Mouse (Mus musculus): ENCODE measurements around the gene Krtdap. TPM values are rescaled to one million over a fixed set of nuclear protein-coding genes. Genes with fewer than 3 reads are reported as not detected.
"Not testable (repeated sequence)": the region's sequence is repeated elsewhere in the genome, so short reads cannot be mapped to it uniquely, and the experiment has no call there.

Krtdap gene
- 1 to 10 TPM in 3 of 4 experiments, not detected in 1; 1.7 to 3.5 (median 2.0) TPM for total RNA-seq (2022)

DNA sequence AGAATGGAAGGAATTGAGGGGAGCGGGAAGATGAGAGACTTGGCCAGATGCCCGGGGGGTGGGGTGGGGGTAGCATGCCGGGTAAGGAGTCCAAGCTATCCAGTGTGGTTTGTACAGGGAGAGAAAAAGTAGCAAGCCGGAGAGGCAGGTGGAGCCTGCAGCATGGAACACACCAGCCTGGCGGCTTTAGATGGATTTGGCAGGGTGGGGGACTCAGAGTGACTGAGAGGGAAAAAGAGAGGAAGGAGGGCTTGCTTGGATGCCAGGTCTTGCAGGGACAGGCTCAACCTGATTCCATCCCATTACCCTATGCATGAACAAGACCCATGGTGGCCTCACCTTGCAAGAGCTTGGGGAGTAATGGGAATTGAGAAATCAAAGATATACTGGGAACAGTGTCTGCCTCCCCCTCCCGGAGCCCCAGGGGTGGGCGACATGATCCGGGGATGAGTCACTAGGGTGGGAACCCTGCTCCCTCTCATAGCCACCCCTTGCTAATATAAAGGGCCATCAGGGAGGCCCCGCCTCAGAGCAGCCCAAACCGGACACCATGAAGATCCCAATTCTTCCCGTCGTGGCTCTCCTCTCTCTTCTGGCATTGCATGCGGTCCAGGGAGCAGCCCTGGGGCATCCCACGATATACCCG lies at the start of gene Krtdap:
TSS of gene Krtdap (plus strand) at position 520 of the 646 bp plus-strand sequence.
- DNase-seq (ENCODE audit: low spot score in 2 of 2) = no peak

DNA sequence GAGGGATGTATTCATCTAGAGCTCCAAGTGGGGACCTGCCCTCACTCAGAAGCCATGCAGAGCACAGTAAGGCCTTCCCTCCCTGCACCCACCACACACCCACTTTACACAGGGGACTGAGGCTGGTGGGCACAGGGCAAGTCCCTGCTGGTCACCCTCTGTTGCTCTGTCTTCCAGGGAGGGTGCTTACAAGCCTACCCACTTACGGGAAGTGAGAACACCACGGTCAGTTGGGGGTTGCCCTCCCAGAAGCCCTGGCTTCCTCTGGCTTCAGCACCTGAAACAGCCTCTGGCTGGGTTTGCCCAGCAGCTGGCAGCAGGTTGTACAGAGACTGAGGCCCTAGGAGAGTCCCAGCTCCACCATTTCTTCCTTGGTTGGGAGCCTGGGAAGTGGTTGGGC lies 45.1 kb upstream of the Krtdap start:
- DNase-seq (ENCODE audit: low spot score in 2 of 2) = not testable (repeated sequence)

DNA sequence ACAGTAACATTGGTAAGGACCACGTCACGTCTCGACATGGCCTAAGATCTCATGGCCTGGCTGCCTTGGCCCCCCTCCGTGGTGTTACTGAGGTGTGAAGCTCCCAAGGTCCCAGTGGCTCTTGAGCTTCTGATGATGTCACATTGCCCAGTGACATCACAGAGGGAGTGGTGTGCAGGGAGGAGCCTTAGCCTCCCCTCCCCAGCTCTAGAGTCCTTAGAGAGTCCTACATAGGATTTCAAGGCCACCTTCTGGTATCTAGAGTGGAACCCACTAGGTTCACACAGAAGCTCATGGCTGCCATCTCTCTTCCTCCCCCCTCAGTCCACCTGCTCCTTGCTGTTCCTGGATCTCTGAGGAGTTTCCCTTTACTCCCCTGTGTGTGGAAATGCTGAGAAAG lies 44.1 kb upstream of the Krtdap start, which contains the start of gene Gapdhs:
TSS of gene Gapdhs (minus strand) at position 65 of the 400 bp plus-strand sequence.
- not testable (repeated sequence) for DNase-seq (ENCODE audit: low spot score in 2 of 2)

DNA sequence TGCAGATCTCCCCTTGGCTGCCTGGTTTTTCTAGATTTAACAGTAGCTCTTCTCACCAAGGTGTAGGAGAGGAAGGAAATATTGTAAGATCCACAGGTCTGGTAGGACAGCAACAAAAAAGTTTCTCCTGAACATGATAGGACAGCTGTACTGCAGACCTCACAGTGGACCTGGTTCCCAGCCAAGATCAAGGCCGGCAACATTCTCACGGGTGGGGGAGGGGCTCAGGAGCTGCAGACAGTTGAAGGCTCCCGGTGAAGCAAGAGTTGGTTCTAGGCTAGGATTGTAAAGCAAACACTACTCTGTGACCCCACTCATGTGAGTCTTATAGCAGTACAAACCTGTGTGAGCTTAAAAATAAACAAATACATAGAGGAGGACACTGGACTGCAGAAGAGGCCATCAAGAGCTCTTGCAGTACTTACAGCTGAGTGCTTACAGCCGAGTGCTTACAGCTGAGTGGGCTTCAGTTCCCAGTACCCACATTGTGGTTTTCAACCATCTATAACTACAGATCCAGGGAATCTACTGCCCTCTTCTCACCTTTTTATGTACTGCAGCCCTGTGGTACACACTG lies 43.6 kb upstream of the Krtdap start:
- no peak for DNase-seq (ENCODE audit: low spot score in 2 of 2)

DNA sequence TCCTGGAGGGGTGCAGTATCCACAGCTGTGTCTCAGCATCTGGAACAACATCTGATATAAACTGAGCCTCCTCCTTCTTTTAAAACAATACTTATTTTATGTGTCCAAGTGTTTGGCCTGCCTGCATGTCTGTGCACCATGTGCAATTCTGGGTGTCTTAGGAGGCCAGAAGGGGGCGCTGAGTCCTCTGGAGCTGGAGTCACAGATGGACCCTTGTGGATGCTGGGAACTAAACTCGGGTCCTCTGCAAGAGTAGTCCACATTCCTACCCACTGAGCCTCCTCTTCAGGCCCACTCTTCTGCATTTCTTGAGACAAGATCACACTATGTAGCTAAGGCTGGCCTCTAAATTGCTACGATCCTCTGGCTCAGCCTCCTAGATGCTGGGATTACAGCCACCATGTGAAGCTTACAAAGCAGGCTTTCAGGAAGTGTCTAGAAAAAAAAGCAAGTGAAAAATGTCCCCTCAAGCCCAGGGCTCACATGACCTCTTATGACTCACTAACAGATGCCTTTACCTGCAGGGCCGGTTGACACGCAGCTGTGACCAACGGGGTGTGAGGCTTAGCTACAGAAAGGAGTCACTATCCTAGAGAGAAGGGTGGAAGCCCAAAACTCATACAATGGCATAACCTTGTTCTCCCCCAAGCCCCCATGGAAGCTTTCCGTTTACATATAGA lies 40.0 kb upstream of the Krtdap start:
- no peak for DNase-seq (ENCODE audit: low spot score in 2 of 2)

DNA sequence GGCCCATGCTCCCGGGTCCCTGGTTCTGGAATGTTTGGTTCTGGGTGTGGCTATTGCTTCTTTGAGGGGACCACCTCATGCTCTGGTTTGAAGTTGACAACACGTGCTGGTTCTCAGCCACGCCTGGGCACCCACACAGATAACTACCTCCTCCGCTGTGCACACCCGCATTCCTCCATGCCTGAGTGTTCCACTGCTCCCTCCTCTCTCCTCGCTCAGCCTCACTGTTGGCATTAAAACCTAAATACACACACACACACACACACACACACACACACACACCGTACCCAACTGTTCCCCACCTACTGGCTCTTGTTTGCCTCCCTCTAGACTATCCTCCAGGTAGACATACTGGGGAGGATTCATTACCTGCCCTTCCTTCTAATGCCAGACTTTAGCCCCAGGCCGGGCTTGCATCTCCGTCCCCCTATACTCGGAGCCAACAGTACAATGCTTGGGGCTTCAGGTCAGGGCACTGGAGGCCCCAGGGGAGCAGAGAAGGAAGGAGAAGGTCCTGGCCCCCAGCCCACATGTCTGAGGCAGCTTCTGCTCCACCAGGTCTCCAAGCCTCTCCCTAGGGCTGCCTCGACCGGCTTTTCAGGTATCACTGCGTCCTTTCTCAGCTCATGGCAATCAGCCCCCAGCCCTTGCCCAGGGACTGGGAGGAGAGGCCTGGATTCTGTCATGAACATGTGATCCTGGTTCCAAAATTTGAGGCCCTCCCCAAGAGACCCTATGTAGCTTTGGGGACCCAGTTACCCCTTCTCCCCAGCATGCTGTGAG lies 37.7 kb upstream of the Krtdap start:
- no peak for DNase-seq (ENCODE audit: low spot score in 2 of 2)

DNA sequence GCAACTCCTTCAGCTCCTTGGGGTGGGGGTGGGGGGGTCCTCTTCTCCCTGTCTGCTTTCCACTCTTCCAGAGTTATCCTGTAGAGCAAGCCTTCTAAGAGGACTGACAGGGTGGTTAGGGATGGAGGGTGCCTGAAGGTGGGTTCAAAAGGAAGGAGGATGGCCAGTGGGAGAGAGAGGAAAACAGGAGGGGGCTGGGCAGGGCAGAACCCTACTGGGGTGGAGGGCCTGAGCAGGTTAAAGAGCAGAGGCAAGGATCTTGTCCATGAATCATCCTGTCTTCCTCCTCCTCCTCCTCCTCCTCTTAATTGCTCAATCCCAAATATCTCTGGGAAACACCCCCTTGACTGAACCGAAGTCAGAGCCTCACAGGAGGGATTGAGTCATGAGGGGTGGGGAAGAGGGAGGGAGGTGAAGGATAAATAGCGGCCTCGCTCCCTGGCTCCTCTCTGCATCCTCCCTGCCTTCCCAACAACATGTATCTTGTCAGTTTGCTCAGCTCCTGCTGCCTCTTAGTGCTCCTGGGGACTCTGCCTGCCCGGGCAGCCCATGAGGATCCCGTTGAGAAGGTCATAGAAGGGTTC lies 36.5 kb upstream of the Krtdap start, which contains the start of gene Sbsn:
TSS of gene Sbsn (plus strand) at position 386 of the 584 bp plus-strand sequence.
- DNase-seq (ENCODE audit: low spot score in 2 of 2) = no peak

DNA sequence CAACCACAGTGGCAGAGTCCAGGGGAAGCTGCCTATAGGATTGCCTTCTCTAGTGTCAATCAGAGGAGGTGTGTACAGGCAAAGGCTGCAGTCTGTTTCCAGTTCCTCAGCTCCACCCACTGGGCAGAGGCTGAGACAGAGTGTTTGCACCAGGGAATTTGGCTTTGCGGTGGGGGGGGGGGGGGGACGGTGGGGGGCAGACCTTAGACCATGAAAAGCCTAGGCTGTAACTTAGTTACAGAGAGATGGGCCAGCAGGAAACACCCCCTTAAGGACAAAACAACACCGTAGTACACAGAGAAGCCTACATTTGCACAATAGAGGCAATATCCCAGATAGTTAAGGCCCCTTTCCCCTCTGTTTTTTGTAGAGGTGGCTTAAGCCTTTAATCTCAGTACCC lies 30.7 kb upstream of the Krtdap start:
- no peak for DNase-seq (ENCODE audit: low spot score in 2 of 2)

DNA sequence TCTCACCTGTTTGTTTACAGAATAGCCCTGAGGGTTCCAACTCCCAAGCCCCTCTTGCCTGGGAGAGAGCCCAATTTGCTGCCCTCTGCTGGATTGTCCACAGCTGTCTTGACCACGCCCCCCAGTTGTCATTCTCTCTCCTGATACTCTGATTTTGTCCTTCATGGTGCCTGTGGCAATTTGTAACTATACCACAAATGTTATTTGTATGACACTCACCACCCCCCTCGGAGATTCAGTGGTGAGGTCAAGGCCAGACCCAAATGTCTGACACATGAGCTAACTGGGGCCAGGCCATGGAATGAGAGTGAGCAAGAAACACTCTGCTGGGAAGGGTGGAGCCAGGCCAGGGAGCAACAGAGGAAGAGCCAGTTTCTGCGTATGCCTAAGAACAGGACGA lies 28.8 kb upstream of the Krtdap start:
- DNase-seq (ENCODE audit: low spot score in 2 of 2) = no peak

DNA sequence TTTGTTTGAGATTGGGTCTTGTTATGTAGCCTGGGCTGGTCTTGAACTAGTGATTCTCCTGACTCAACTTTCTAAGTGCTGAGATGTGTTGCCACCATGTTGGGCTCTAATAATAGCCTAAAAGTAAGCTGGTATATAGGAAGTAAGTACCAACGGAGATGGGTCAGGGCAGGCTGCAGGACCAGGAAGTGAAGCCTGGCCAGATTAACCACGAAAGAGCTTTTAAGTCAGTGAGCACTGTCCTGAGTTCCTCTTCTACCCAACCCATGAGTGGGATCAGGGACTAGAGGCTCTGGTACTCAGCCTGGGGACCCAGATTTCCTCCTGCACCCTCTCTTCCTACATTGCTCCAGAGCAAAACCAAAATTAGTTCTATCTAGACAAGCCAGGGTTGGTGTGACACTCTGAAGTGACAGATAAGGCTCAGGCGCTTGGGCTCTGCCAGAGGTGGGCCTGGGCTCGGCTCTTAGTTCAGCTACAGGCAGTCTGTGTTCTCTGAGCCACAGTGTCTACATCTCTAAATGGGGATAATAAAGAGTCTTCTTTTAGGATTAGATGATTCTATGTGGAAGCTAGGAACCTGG lies 25.8 kb upstream of the Krtdap start:
- DNase-seq (ENCODE audit: low spot score in 2 of 2) = no peak

DNA sequence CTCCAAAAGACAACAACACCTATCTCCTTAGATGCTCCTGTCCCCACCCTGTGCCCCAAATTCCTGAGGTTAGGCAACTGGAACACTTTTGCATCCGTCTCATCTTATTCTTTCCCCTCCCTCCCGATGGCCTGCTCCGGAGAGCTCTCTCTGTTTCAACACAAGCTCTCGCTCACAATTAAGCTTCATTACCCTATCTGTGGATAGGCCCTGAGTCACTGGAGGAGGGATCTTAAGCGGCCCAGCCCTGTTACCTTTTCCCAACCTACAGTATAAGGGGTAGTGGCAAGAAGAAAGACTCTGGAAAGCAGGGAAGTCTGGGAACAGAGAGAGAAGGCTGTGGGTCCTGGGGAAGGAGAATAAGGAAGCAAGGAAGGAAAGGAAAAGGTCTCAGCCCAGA lies 24.2 kb upstream of the Krtdap start, which contains the start of gene Dmkn:
TSS of gene Dmkn (plus strand) at position 301 of the 400 bp plus-strand sequence.
- no peak for DNase-seq (ENCODE audit: low spot score in 2 of 2)

DNA sequence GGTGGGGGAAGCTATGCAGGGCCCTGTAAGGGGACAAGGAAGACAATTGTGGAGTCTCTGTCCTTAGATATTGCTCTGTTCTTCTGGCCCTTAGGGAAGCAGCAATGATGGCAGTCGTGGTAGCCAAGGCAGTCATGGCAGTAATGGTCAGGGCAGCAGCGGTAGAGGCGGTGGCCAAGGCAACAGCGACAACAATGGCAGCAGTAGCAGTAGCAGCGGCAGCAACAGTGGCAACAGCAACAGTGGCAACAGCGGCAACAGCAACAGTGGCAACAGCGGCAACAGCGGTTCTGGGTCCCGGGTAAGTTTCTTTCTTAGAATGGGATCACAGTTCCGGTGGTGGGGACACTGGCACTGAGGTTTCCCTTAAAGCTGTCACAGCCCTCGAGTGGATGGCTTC lies 22.5 kb upstream of the Krtdap start:
- DNase-seq (ENCODE audit: low spot score in 2 of 2) = no peak

DNA sequence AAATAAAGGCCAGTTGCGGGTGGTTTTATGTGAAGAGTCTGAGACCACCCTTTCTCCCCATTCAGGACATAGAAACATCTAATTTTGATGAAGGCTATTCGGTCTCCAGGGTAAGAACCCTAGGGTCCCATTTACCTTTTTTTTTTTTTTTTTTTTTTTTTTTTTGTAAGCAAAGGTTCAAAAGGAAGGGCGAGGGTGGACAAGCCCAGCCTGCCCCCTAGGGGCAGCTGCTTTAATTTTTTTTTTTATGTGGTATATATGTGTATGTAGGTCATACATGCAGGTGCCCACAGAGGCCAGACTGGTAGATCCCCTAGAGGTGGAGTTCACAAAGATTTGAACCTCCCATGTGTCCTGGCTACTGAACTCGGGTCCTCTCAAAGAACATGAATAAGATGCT lies 21.3 kb upstream of the Krtdap start:
- no peak for DNase-seq (ENCODE audit: low spot score in 2 of 2)

DNA sequence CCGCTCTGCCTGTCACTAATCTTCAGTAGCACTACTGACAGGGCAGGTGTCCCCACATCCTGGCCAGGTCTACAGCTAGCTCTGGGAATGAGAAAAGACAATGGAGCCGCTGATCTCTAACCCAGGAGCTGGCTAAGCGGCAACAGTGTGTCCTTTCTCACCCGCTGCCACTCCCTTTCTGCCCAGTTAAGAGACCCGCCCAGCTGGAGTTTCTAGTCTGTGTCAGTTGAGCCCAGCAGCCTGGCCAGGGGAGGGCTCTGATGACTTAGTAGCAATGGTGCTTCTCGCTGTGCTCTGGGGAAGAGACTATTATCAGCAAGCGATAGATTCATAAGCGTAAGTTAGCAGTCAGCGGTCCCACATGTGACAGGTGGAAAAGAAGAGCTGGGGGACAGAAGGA lies 18.5 kb upstream of the Krtdap start:
- no peak for DNase-seq (ENCODE audit: low spot score in 2 of 2)

DNA sequence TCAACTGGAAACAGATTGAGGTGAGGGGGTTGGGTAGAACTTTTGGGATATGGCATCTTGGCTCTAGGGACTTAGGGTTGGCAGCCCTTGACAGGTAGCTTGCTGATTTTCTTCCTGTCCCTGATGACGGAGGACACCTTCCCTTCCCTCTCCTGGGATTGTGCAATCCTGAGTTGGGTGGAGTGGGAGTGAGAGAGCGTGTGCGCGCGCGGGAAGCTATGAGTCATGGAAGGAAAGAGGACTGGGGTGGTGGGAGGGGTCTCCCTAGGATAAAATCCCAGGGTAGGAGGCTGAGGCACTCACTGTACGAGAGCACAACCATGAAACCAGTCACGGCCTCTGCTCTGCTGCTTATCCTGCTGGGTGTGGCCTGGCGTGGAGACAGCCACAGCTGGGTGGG lies 11.6 kb upstream of the Krtdap start:
- no peak for DNase-seq (ENCODE audit: low spot score in 2 of 2)

DNA sequence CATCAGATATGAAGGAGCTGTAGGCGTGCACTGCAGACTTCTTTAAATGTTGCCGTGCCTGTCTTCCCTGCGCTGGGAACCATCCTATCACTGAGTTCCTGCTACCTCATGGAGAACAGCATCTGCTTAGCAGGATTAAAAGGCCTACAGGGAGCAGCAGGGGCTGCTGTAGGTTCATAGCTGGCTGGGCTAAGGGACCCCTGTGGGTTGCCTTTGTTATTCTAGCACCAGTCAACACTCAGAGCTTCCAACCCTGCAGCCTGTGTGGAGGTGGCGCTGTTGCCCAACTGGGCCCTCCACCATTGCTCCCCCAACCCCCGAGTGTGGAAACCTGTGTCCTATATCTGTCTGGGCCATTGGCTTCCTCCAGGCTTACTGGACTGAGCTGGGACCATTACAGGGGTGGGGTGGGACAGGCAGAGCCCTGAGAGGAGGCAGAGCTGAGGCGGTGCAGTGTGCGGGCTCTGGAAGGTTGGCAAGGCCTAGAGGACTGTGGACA lies 10.6 kb upstream of the Krtdap start:
- no peak for DNase-seq (ENCODE audit: low spot score in 2 of 2)

DNA sequence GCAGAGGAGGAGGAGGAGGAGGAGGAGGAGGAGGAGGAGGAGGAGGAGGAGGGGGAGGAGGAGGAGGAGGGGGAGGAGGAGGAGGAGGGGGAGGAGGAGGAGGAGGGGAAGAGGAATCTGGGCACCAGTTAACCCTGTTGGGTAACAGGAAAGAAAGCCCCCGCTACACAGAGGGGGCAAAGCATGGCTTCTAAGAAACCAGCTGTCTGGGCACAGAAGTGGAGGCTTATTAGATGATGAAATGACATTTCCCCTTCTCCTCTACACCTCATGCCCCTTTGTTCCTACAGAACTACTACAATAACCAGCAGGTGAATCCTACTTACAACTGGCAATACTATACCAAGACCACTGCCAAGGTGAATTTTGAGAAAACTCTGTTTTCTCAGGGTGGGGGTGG lies 9.8 kb upstream of the Krtdap start:
- no peak for DNase-seq (ENCODE audit: low spot score in 2 of 2)

DNA sequence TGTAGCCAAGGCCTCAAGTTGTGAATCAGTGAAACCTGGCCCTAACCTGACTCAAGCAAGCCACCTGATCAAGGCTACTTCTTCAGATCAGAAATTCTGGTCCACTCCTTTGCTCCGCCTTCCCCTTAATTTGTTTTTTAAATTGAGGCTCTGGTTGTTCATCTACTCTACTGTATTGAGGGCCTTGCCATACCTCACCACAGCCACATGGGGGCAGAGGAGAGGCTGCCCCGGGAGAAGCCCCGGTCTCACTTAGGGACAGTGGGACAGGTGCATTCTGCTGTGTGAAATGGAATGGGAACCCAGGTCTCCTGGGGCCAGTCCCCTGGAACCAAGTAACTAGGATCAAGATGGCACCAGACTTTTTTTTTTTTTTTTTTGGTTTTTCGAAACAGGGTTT lies 5.9 kb upstream of the Krtdap start:
- DNase-seq (ENCODE audit: low spot score in 2 of 2) = no peak

DNA sequence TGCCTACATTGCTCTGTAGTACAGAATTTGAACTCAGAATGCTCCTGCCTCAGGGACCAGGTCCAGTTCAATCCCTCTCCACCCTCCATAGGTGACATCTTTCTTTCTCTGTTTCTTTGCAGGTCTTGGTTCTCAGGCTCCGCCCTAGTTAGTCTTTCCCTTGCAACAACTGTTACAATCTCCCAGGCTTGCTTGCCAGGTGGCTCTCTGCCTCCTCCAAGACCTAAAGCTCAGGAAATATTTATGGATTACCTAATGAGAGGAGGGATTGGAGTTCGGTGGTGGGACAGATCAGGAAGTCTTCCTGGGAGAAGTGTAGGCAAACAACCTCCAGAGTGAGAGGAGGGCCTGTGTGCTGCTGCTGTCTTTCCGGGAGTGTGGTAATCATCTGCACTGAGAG lies 5.0 kb upstream of the Krtdap start:
- no peak for DNase-seq (ENCODE audit: low spot score in 2 of 2)

DNA sequence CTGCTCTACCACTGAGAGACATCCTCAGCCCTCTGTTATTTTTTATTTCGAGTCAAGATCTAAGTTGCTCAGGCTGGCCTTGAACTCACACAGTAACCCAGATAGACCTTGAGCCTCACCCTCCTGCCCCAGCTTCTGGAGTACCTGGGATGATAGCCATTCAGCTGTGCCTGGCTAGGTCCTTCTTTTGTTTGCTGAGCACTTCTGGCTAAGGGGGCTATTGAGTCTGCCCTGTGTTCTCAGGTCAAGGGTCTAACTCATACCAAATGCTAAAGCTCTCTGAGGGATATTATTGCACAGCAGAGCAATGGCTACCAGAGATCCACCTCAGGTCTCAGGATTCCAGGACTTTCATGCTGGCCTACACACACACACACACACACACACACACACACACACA lies 2.5 kb upstream of the Krtdap start:
- no peak for DNase-seq (ENCODE audit: low spot score in 2 of 2)

Data from gastrocnemius, adult 8-10 months (tissue).